Mouse (Mus musculus) MEL (cell line): ENCODE data around the gene Dapk1. TPM values are rescaled to one million over a fixed set of nuclear protein-coding genes. Genes with fewer than 3 reads are reported as not detected.

Source experiments
- DNase-seq: peaks from one replicate; pipeline ENCODE4 v3.0.0; 2011; ENCODE audit warnings: low read depth, low spot score
- H3K27ac ChIP-seq: 2 replicates; pipeline ENCODE4 v1.5.1; 2012; ENCODE audit warnings: low read depth, mild to moderate bottlenecking, control low read depth, low read length, moderate library complexity; ENCODE audit not compliant: control insufficient read depth
- H3K27me3 ChIP-seq, 2 experiments: fragments of 150-350 bp in 1 of 2; sonication (generic) in 1 of 2; 2 replicates each; pipeline ENCODE4 v1.6.1; 2012; ENCODE audit warnings: low read length in 2 of 2, mild to moderate bottlenecking in 2 of 2, improper control_type of control experiment in 1 of 2, moderate library complexity in 1 of 2; ENCODE audit not compliant: insufficient read depth in 2 of 2, control insufficient read depth in 1 of 2
- H3K36me3 ChIP-seq, 2 experiments: 2 replicates each; pipeline ENCODE4 v1.6.1; 2012 to 2014; ENCODE audit warnings: low read length in 2 of 2, improper control_type of control experiment in 1 of 2, inconsistent platforms in 1 of 2, mild to moderate bottlenecking in 1 of 2; ENCODE audit not compliant: insufficient read depth in 2 of 2, control insufficient read depth in 1 of 2
- H3K4me1 ChIP-seq, 2 experiments: fragments of 150-350 bp in 1 of 2; sonication (generic) in 1 of 2; 2 replicates each; pipeline ENCODE4 v1.6.1; 2012; ENCODE audit warnings: low read length in 2 of 2, improper control_type of control experiment in 1 of 2, mild to moderate bottlenecking in 1 of 2; ENCODE audit not compliant: insufficient read depth in 2 of 2, control insufficient read depth in 1 of 2
- H3K4me3 ChIP-seq, 2 experiments: fragments of 150-350 bp in 1 of 2; sonication (generic) in 1 of 2; 2 replicates each; pipeline ENCODE4 v1.5.1; 2012; ENCODE audit warnings: low read depth in 2 of 2, low read length in 2 of 2, mild to moderate bottlenecking in 2 of 2, moderate library complexity in 2 of 2, control low read depth in 1 of 2, improper control_type of control experiment in 1 of 2; ENCODE audit not compliant: control insufficient read depth in 1 of 2, insufficient read depth in 1 of 2
- H3K79me2 ChIP-seq: 2 replicates; pipeline ENCODE4 v1.6.1; 2012; ENCODE audit warnings: mild to moderate bottlenecking, low read length, moderate library complexity; ENCODE audit not compliant: control insufficient read depth, poor library complexity, insufficient read depth
- H3K9ac ChIP-seq: 2 replicates; pipeline ENCODE4 v1.6.1; 2012; ENCODE audit warnings: low read depth, mild to moderate bottlenecking, control low read depth, low read length, moderate library complexity; ENCODE audit not compliant: control insufficient read depth, poor library complexity, severe bottlenecking
- H3K9me3 ChIP-seq: fragments of 150-350 bp; sonication (generic); replicated peaks from 2 replicates; pipeline ENCODE4 v1.6.1; 2012; ENCODE audit warnings: mild to moderate bottlenecking, low read length, improper control_type of control experiment, moderate library complexity; ENCODE audit not compliant: insufficient read depth
- BHLHE40 ChIP-seq: IDR thresholded peaks from 2 replicates; pipeline ENCODE4 v1.6.1; 2012; ENCODE audit warnings: low read depth, mild to moderate bottlenecking, inconsistent platforms, low read length, improper control_type of control experiment, borderline replicate concordance
- CHD1 ChIP-seq: IDR thresholded peaks from 2 replicates; pipeline ENCODE4 v1.6.1; 2012; ENCODE audit warnings: low read depth, mild to moderate bottlenecking, inconsistent platforms, low read length, improper control_type of control experiment
- CTCF ChIP-seq, 3 experiments: IDR thresholded peaks in 2 of 3; conservative IDR thresholded peaks in 1 of 3; 2 replicates each; pipeline ENCODE4 v1.5.1; 2011 to 2012; ENCODE audit warnings: low read length in 3 of 3, low read depth in 2 of 3, mild to moderate bottlenecking in 2 of 3, improper control_type of control experiment in 1 of 3, inconsistent platforms in 1 of 3, mixed read lengths in 1 of 3, moderate library complexity in 1 of 3; ENCODE audit not compliant: control insufficient read depth in 1 of 3, insufficient read depth in 1 of 3, poor library complexity in 1 of 3, severe bottlenecking in 1 of 3
- E2F4 ChIP-seq: IDR thresholded peaks from 2 replicates; pipeline ENCODE4 v1.6.1; 2011; ENCODE audit warnings: low read depth, low read length, improper control_type of control experiment, borderline replicate concordance
- GABPA ChIP-seq: IDR thresholded peaks from 2 replicates; pipeline ENCODE4 v1.6.1; 2012; ENCODE audit warnings: low read depth, mild to moderate bottlenecking, inconsistent platforms, low read length, improper control_type of control experiment, moderate library complexity
- HCFC1 ChIP-seq: IDR thresholded peaks from 2 replicates; pipeline ENCODE4 v1.6.1; 2012; ENCODE audit warnings: low read depth, mild to moderate bottlenecking, inconsistent platforms, low read length, improper control_type of control experiment, moderate library complexity
- MAFK ChIP-seq: IDR thresholded peaks from 2 replicates; pipeline ENCODE4 v1.6.1; 2011; ENCODE audit warnings: low read depth, mild to moderate bottlenecking, low read length, improper control_type of control experiment, borderline replicate concordance
- MAX ChIP-seq: IDR thresholded peaks from 2 replicates; pipeline ENCODE4 v1.6.1; 2011; ENCODE audit warnings: low read length, improper control_type of control experiment
- MYB ChIP-seq: IDR thresholded peaks from 2 replicates; pipeline ENCODE4 v1.6.1; 2011; ENCODE audit warnings: mild to moderate bottlenecking, low read depth, low read length, improper control_type of control experiment
- POLR2AphosphoS2 ChIP-seq: IDR thresholded peaks from 2 replicates; pipeline ENCODE4 v1.6.1; 2011; ENCODE audit warnings: low read length, improper control_type of control experiment
- RAD21 ChIP-seq: IDR thresholded peaks from 2 replicates; pipeline ENCODE4 v1.6.1; 2011; ENCODE audit warnings: mild to moderate bottlenecking, low read depth, low read length, improper control_type of control experiment
- SMC3 ChIP-seq: IDR thresholded peaks from 2 replicates; pipeline ENCODE4 v1.6.1; 2011; ENCODE audit warnings: low read depth, low read length, improper control_type of control experiment
- TAL1 ChIP-seq: IDR thresholded peaks from 2 replicates; pipeline ENCODE4 v1.6.1; 2012; ENCODE audit warnings: mild to moderate bottlenecking, inconsistent platforms, low read length, moderate library complexity, mixed read lengths
- TBP ChIP-seq: IDR thresholded peaks from 2 replicates; pipeline ENCODE4 v1.8.0; 2011; ENCODE audit warnings: low read depth, low read length, improper control_type of control experiment
- UBTF ChIP-seq: IDR thresholded peaks from 2 replicates; pipeline ENCODE4 v1.6.1; 2012; ENCODE audit warnings: low read depth, mild to moderate bottlenecking, inconsistent platforms, low read length, improper control_type of control experiment, moderate library complexity, borderline replicate concordance; ENCODE audit not compliant: insufficient read depth
- USF1 ChIP-seq: IDR thresholded peaks from 2 replicates; pipeline ENCODE4 v1.6.1; 2014; ENCODE audit warnings: low read depth, mild to moderate bottlenecking, inconsistent platforms, low read length, improper control_type of control experiment, moderate library complexity
- ZC3H11A ChIP-seq: IDR thresholded peaks from 2 replicates; pipeline ENCODE4 v1.6.1; 2012; ENCODE audit warnings: low read depth, mild to moderate bottlenecking, inconsistent platforms, low read length, improper control_type of control experiment
- ZKSCAN1 ChIP-seq: IDR thresholded peaks from 2 replicates; pipeline ENCODE4 v1.6.1; 2012; ENCODE audit warnings: low read depth, mild to moderate bottlenecking, inconsistent platforms, low read length, improper control_type of control experiment, moderate library complexity
- polyA plus RNA-seq, 2 experiments: library from polyadenylated mRNA; stranded (reverse) in 1 of 2; unstranded in 1 of 2; fragments of >175 nt in 1 of 2; fragments of >200 nt in 1 of 2; gene quantifications; 2 replicates each; pipeline versions ENCODE4 v1.2.1 to v1.2.4; 2012; ENCODE audit warnings: low replicate concordance in 2 of 2, low read depth in 1 of 2; ENCODE audit not compliant: insufficient read length in 2 of 2, insufficient read depth in 1 of 2, missing spikeins in 1 of 2
- total RNA-seq: library from RNA; depleted of rRNA; stranded (reverse); fragments of 300-350 nt; gene quantifications from 2 replicates; pipeline ENCODE4 v1.2.3, GENCODE M21; 2012

Dapk1 gene
- total and polyA plus RNA-seq, 3 experiments: 5.1 to 8.2 TPM; not detected in 1

GRCm38 (mm10) chr13:60619723-60620122 lies 18.0 kb downstream of the Dapk1 start (continued):
- TF ChIP-seq CHD1 (no peak), SMC3 (no peak), BHLHE40 (no peak), ZC3H11A (no peak), UBTF (no peak), MAX (no peak), MYB (no peak)

- H3K27ac ChIP-seq: no peak overlapping the region
- TF ChIP-seq CTCF (IDR thresholded peaks at IDR 0.05 in 2 of 3, conservative IDR thresholded peaks at IDR 0.05 in 1 of 3; ENCODE audit: control insufficient read depth in 1 of 3, insufficient read depth in 1 of 3, low read depth in 2 of 3, low read length in 3 of 3, poor library complexity in 1 of 3, severe bottlenecking in 1 of 3) (no peak), RAD21 (no peak), TAL1 (no peak), MAX (no peak), GABPA (no peak)
- TF ChIP-seq, all 39 proteins: peak for 0
- peaks cover 0 to 17% of the 10 kb centered on the region in 2 experiments; a peak in 2 of 4 replicates for H3K36me3 ChIP-seq
- H3K9me3 ChIP-seq: no peaks in the 10 kb centered on the region
- H3K79me2 ChIP-seq: no peaks in the 10 kb centered on the region
- no peak for DNase-seq
- no peak overlapping the region for H3K4me3 ChIP-seq
- H3K4me1 ChIP-seq: peaks cover 2 to 19% of the 10 kb centered on the region in 2 experiments
- no peaks in the 10 kb centered on the region for H3K27me3 ChIP-seq
- H3K9ac ChIP-seq: no peak overlapping the region
These were observed 19.7 kb downstream of the Dapk1 start for GRCm38 (mm10) chr13:60621411-60621965.

- no peaks in the 10 kb centered on the region for H3K27me3 ChIP-seq
- no peak for DNase-seq
- H3K36me3 ChIP-seq: peaks cover 0 to 2% of the 10 kb centered on the region in 2 experiments; a peak in 2 of 4 replicates
- TF ChIP-seq GABPA (no peak), USF1 (no peak), HCFC1 (no peak), MYB (no peak), TBP (no peak), ZKSCAN1 (no peak), POLR2AphosphoS2 (no peak), E2F4 (no peak), MAFK (no peak)
- no peak overlapping the region for H3K4me3 ChIP-seq
- H3K9ac ChIP-seq: no peak overlapping the region
- no peak overlapping the region for H3K27ac ChIP-seq
- H3K4me1 ChIP-seq: no peaks in the 10 kb centered on the region
- no peaks in the 10 kb centered on the region for H3K9me3 ChIP-seq
- H3K79me2 ChIP-seq: no peaks in the 10 kb centered on the region
These were observed 23.8 kb downstream of the Dapk1 start for GRCm38 (mm10) chr13:60625581-60625980.
